Mouse (Mus musculus) hindbrain, embryonic 10.5 days (tissue): ENCODE results near the gene Nol3. TPM values are rescaled to one million over a fixed set of nuclear protein-coding genes. Genes with fewer than 3 reads are reported as not detected.
A peak's percentile ranks its signal among the peaks of the same experiment; 100 is the strongest.
"Not testable (repeated sequence)": the region's sequence is repeated elsewhere in the genome, so short reads cannot be mapped to it uniquely, and the experiment has no call there.

Experiments
- DNase-seq: peaks from one replicate; pipeline ENCODE4 v3.0.0-alpha.2; 2017; ENCODE audit warnings: low spot score
- H3K27ac ChIP-seq: fragments of 300-500 bp; sonication (generic); 2 replicates; pipeline ENCODE4 v1.5.1; 2016; ENCODE audit warnings: mild to moderate bottlenecking, moderate library complexity
- H3K27me3 ChIP-seq: fragments of 300-500 bp; sonication (generic); 2 replicates; pipeline ENCODE4 v1.6.1; 2016; ENCODE audit warnings: mild to moderate bottlenecking; ENCODE audit not compliant: poor library complexity, insufficient read depth, severe bottlenecking
- H3K36me3 ChIP-seq: fragments of 300-500 bp; sonication (generic); 2 replicates; pipeline ENCODE4 v1.6.1; 2016; ENCODE audit warnings: mild to moderate bottlenecking, moderate library complexity
- H3K4me1 ChIP-seq: fragments of 300-500 bp; sonication (generic); replicated peaks from 2 replicates; pipeline ENCODE4 v1.6.1; 2016; ENCODE audit warnings: mild to moderate bottlenecking
- H3K4me3 ChIP-seq: fragments of 300-500 bp; sonication (generic); 2 replicates; pipeline ENCODE4 v1.5.1; 2016; ENCODE audit warnings: mild to moderate bottlenecking, moderate library complexity
- H3K9me3 ChIP-seq: fragments of 300-500 bp; sonication (generic); 2 replicates; pipeline ENCODE4 v1.6.1; 2016; ENCODE audit warnings: mild to moderate bottlenecking, moderate library complexity
- WGBS: fragments of 180-500 bp; shearing (Covaris S2); methylation state at CpG from one replicate; pipeline ENCODE4 v1.1.7; 2016; 5-methylcytosine and 5-hydroxymethylcytosine counted together
- polyA plus RNA-seq: library from polyadenylated mRNA; unstranded; fragments of >200 nt; fragmentation: Nextera tagmentation; extraction: Ambion mirVana; gene quantifications from 2 replicates; pipeline ENCODE4 v1.2.1, GENCODE M21; 2016

Gene Nol3
- 1.2 and 2.1 TPM in 2 replicates for polyA plus RNA-seq

DNA sequence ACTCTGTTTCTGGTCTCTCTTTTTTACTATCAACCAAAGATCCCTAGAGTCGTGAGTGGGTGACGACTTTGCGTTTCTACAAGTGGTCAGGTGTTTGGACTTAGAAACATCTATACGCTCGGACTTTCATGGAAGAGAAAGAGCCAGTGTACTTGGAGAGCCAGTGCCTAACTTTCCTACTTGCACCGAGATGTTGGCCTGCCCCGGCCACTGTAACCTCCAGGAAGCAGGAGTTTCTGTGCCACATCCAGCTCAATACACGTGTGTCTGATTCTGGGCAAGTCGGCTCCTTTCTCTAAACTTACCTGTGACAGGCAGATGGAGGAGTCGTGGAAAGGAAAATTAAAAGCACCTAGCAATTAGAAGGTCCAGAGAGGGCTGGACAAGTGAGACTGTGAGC is at the start of gene Nol3:
Gene Nol3, plus strand, starts transcription at position 301 of the 400 bp plus-strand sequence.
- Histone ChIP-seq H3K4me3 (peak within 1 kb of the TSS; percentile 55), H3K9me3 (no peaks in the 10 kb centered on the region), H3K27ac (peak within 1 kb of the TSS; percentile 30), H3K36me3 (peaks cover 10% of the 10 kb centered on the region; the same call in 1 of the 2 replicates), H3K4me1 (peaks cover 34% of the 10 kb centered on the region), H3K27me3 (peaks cover 100% of the 10 kb centered on the region)
- no peak for DNase-seq
- 5% methylated on average over 10 of the region's 10 CpGs for WGBS

DNA sequence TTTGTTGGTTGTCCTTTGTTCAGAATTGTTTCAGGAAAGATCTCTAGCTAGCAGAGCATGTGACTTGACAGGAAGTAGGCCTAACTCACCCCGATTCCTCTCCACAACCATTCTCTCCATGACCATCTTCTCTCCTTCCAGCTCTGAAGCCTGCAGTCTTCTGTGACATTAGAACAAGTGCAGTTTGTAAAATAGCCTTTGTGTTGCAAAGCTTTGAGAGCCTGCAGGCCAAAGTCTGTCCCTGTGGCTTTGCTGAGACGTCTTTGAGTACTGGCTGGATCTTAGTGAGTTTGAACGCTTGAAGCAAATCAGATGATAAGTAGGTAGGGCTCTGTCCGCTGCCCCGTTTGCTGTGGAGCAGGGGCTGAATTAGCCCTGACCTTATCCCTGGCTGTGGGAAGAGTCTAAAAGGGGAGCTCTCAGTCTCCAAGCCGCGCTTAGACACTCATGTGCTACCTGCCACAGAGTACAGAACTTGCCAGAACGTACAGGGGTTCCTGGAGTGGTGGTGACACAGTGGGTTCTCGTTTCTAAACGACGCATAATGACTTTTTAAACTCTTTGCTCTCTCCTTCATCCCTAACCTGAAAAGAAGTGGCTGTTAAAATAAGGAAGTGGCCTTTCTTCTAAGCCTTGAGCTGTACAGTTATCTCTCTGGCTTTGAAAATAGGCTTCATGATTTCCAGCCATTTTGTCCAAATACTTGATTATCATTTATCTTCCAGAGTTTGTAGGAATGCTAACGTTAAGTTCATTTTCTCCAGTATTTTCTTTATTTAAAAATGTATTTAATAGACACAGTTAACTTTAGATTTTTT is 44.2 kb upstream of the Nol3 start:
- H3K9me3 ChIP-seq = no peaks in the 10 kb centered on the region
- H3K4me3 ChIP-seq = no peak overlapping the region
- no peaks in the 10 kb centered on the region for H3K27me3 ChIP-seq
- peaks cover 31% of the 10 kb centered on the region for H3K36me3 ChIP-seq
- DNase-seq = no peak
- no peak overlapping the region for H3K27ac ChIP-seq
- 88% methylated on average over 12 of the region's 12 CpGs for WGBS
- H3K4me1 ChIP-seq = no peaks in the 10 kb centered on the region

DNA sequence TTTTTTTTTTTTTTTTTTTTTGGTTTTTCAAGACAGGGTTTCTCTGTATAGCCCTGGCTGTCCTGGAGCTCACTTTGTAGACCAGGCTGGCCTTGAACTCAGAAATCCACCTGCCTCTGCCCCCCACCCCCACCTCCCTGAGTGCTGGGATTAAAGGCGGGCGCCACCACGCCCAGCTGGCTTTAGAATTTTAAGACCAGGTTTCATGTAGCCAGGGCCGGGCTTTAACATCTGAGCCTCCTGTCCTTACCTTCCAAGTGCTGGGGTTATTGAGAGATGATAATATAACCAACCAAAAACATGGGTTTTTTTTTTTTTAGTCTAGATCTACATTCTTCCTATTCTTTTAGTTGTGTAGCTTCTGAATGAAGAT is 43.6 kb upstream of the Nol3 start:
- not testable (repeated sequence) for H3K4me3 ChIP-seq, H3K27ac ChIP-seq, DNase-seq, H3K4me1 ChIP-seq, H3K27me3 ChIP-seq, H3K9me3 ChIP-seq
- 93% methylated on average over 4 of the region's 4 CpGs for WGBS
- peaks cover 33% of the 10 kb centered on the region for H3K36me3 ChIP-seq

DNA sequence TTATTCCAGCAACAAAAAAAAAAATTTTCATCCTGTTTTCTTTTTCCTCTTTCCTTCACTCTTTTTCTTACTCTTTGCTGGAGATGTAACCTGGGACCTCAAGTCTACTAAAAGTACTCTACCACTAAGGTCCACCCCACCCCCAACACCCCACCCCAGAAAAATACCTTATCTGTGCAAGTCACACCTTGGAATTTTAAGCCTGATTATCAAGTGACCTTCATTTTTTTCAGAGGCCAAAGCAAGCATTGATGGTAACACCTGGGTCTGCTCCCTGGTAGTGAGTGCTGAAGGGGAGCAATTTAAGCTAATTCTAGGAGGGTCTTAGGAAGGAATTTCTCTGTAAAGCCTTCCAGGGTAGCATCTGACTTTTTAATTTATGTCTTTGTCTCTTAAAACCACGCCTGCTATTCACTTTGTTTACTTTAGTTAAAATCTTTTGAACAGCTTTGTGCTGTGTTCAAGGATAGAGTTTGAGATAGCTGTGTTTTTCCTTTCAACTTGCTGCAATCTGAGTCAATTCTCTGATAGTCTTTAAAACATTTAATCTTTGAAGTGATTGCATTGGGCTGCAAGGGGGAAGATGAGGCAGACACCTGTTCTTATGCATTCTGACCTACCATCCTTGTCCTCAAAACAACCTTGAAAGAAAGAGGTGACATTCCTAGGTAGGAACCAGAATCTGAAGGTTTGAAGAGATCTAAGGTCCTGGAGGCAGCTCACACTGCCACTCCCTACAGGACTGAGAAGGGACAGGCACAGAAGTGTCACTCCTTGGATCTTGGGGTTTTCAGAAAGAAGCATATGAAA is 42.6 kb upstream of the Nol3 start:
- 78% methylated on average over 1 of the region's 1 CpGs for WGBS
- no peak for DNase-seq
- Histone ChIP-seq H3K4me1 (no peaks in the 10 kb centered on the region), H3K36me3 (peaks cover 36% of the 10 kb centered on the region), H3K9me3 (no peaks in the 10 kb centered on the region), H3K4me3 (no peak overlapping the region), H3K27me3 (no peaks in the 10 kb centered on the region), H3K27ac (no peak overlapping the region)

DNA sequence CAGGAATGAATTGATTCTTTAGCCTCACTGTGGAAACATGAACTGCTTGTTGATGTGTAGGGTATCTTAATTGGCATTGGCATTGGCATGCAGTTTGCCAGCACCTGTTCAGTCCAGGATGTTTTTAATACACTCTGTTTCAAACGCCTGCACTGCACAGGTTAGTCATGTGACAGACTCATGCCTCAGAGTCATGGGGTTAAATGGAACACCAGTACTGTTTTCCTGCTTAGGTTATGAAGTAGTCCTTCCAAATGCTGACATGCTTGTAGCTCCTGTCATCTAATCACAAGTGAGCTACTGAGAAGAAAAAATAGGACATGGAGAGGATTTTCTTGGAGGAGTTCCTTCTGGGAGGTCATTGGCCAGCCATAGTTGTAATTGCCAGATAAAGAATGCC is 40.7 kb upstream of the Nol3 start:
- WGBS = 80% methylated on average over 1 of the region's 1 CpGs
- Histone ChIP-seq H3K27ac (no peak overlapping the region), H3K36me3 (peaks cover 54% of the 10 kb centered on the region), H3K27me3 (no peaks in the 10 kb centered on the region), H3K4me1 (no peaks in the 10 kb centered on the region), H3K9me3 (no peaks in the 10 kb centered on the region), H3K4me3 (no peak overlapping the region)
- DNase-seq = no peak

DNA sequence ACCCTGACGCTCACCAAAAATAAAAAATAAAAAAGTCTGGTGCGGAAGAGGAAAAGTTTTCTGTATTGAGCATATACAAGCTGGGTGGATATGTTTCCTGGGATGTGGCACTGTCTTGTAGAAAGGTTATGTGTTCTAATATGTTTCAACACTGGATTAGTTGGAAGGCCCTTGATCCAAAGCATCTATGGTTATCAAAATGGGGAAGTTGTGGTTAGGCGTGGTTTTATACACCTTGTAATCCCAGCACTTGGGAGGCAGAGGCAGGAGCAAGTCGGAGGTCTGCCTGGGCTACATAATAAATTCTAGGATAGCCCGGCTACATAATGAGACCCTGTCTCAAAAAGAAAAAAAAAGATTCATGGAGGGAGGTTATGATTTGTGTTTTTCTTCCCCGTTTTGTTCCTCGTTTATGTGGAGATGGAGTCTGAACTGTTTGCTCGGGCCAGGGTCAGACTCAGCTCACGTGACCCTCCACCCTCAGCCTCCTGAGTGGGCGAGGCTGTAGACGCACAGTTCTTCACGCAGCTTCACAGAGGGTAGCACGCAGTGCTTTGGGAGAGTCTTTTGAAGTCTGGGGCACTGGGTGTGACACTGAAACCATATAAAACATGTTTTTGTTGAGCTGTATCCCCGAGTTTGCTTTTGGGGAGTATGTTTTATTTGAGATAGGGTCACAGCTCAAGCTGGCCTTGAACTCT is 38.3 kb upstream of the Nol3 start:
- Histone ChIP-seq H3K27ac (no peak overlapping the region), H3K9me3 (no peaks in the 10 kb centered on the region), H3K27me3 (no peaks in the 10 kb centered on the region), H3K36me3 (peaks cover 71% of the 10 kb centered on the region), H3K4me3 (no peak overlapping the region), H3K4me1 (no peaks in the 10 kb centered on the region)
- 93% methylated on average over 14 of the region's 14 CpGs for WGBS
- no peak for DNase-seq

DNA sequence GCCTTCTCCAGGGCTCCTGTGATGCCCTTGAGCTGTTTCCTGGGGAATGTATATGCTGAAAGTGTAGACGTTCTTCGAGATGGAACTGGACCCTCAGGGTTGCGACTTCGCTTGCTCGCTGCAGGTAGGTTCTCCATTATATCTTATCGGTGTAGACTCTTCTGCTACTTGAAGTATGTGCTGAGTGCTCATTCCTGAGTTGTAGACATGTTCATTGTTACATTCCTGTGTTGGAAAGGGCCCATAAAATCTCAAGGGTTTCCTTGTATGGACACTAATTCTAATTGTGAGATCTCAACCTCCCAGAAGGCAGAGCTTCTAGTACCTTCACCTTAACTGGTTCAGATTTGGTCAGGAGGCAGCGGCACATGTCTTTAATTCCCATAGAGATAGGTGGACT is 34.9 kb upstream of the Nol3 start:
- 96% methylated on average over 7 of the region's 7 CpGs for WGBS
- Histone ChIP-seq H3K27me3 (no peaks in the 10 kb centered on the region), H3K4me3 (no peak overlapping the region), H3K36me3 (peaks cover 70% of the 10 kb centered on the region), H3K9me3 (no peaks in the 10 kb centered on the region), H3K4me1 (no peaks in the 10 kb centered on the region), H3K27ac (no peak overlapping the region)
- DNase-seq = no peak

DNA sequence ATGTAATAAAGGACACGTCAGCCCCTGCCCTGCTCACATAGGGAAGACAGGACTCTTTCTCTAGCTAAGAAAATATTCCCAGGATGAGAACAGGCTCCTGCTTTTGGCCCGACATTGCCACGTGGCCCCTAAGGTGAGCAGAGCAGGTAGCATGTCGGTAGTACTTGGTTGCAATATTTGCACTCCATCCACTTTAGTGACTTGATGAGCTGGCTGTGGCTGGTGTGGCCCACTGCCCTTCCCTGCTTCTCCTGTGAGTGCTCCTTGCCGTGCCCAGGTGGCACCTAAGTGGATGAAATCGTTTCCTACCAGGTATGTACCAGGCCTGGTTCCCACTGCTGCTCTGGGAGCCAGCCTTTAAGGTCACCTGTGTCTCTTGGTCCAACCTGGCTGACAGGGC is 24.0 kb upstream of the Nol3 start:
- Histone ChIP-seq H3K36me3 (peaks cover 64% of the 10 kb centered on the region), H3K27ac (no peak overlapping the region), H3K4me3 (no peak overlapping the region), H3K4me1 (peaks cover 21% of the 10 kb centered on the region), H3K9me3 (no peaks in the 10 kb centered on the region), H3K27me3 (peaks cover 24% of the 10 kb centered on the region)
- DNase-seq = no peak
- 91% methylated on average over 6 of the region's 6 CpGs for WGBS

DNA sequence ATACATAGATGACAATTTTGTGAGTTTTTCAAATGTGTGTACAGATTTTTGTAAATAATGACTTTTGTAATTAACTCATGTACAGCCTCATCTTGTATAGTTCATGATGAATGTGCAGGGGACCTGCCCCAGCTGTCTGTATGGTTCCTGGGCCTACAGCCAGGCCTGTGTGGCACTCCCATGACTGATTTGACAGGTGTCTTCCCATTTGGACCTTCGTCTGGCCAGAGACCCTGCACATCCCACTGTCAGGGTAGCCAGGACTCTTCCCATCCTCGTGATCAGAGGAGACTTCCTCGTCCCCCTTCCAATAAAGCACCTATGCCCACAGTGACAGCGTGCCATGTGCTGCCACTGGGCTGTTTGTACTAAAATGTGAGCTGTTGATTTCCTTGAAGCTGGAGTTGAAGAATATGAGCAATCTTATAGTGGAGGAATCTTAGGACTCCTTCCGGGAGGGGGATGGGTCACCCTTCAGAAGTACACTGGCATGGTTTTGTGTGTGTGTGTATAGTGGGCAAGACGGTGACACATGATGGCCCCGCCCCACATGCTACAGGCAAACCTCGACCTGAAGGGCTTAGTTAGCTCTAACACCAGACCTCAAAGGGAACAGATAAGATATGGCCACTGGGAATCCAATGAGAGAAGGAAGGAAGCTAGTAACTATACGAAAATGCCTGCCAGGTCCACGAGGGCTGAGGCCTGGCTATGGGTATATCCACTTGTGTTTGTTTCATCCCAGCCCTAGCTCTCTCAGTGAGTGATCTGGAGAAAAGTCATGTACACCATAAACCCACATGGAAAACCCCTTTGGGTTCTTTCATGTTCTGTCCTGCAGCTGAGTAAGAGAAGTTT is 23.0 kb upstream of the Nol3 start:
- H3K36me3 ChIP-seq = peaks cover 54% of the 10 kb centered on the region
- no peaks in the 10 kb centered on the region for H3K9me3 ChIP-seq

DNA sequence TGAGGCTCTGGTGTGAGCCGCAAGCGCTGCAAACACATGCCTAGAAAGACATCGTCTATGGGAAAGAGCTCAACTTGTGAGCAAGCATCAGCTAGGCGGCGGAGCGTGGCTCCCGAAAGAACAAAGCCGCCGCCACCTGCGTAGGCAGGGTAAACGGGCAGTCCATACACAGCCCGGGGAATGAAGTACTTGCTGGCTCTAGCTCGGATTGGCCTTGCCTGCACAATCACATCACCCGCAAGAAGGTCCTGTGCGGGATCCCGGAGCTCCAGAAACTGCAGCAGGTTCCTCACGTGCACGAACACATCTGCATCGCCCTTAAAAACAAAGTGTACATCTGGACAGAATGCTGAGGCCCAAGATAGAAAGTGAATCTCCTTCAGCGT is 22.2 kb upstream of the Nol3 start:
- whole genome bisulfite sequencing = 39% methylated on average over 20 of the region's 20 CpGs

More for the DNA sequence above, 23.0 kb upstream of the Nol3 start:
- H3K27me3 ChIP-seq = peaks cover 33% of the 10 kb centered on the region
- H3K27ac ChIP-seq = no peak overlapping the region
- WGBS = 87% methylated on average over 10 of the region's 10 CpGs
- H3K4me3 ChIP-seq = no peak overlapping the region
- no peak for DNase-seq
- H3K4me1 ChIP-seq = peaks cover 21% of the 10 kb centered on the region

DNA sequence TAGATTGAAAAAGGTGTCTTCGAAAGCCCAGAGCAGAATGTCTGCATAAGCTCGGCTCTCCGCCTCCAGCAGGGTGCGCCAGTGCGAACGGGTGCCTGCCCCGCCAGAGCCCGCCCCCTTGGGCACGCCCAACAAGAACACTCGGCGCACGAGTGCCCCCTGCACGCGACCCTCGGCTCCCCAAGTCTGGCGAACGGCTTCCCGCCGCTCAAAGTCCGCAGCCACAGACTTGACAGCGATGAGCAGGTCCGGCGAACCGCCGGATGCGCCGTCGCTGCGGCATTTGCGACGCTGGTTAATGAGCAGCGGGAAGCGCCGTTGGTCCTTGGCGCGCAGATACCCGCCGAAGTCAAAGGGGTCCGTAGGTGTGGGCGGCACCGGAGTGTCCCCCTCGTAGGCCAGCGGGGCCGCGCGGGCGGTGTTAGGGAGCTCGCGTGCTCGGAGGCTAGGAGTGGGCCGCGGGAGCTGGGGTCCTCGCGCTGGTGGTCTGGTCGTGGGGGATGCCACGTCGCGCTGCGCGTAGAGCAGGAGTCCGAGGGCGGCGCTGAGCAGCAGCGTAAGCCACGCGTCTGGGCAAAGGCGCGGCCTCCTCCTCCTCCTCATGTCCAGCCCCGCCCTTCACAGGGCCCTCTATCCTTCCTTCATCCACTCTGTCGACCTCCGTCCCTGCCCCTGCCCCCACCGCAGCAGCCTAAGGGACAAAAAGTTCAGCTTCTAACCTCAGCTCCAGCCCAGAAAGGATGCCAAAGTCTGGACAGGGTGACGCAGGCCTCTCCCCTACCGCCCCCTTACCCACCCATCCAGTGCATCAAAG is 21.6 kb upstream of the Nol3 start:
- Histone ChIP-seq H3K27me3 (peaks cover 48% of the 10 kb centered on the region), H3K4me1 (peaks cover 31% of the 10 kb centered on the region), H3K9me3 (no peaks in the 10 kb centered on the region), H3K4me3 (peak overlapping the region; percentile 72), H3K27ac (peak overlapping the region; percentile 84), H3K36me3 (peaks cover 40% of the 10 kb centered on the region)
- DNase-seq = peak; percentile 89
- 1% methylated on average over 74 of the region's 74 CpGs for WGBS

More for the DNA sequence above, 22.2 kb upstream of the Nol3 start:
- Histone ChIP-seq H3K9me3 (no peaks in the 10 kb centered on the region), H3K36me3 (peaks cover 46% of the 10 kb centered on the region), H3K27ac (no peak overlapping the region), H3K4me3 (peak overlapping the region; percentile 72), H3K4me1 (peaks cover 25% of the 10 kb centered on the region), H3K27me3 (peaks cover 42% of the 10 kb centered on the region)
- no peak for DNase-seq
